Mouse (Mus musculus) bone marrow macrophage, adult 2 months (primary cell): ENCODE measurements around the gene Cd28. TPM values are rescaled to one million over a fixed set of nuclear protein-coding genes. Genes with fewer than 3 reads are reported as not detected.

Source experiments
- H3K27ac ChIP-seq: 2 replicates; pipeline ENCODE4 v1.5.1; 2012; ENCODE audit warnings: low read depth, low read length; ENCODE audit not compliant: insufficient read depth
- H3K4me1 ChIP-seq: 2 replicates; pipeline ENCODE4 v1.6.1; 2012; ENCODE audit warnings: low read length; ENCODE audit not compliant: control insufficient read depth, insufficient read depth
- H3K4me3 ChIP-seq: 2 replicates; pipeline ENCODE4 v1.5.1; 2012; ENCODE audit warnings: mild to moderate bottlenecking, low read length, moderate library complexity; ENCODE audit not compliant: insufficient read depth
- CTCF ChIP-seq: IDR thresholded peaks from 2 replicates; pipeline ENCODE4 v1.5.1; 2012; ENCODE audit warnings: low read depth, mild to moderate bottlenecking, low read length, moderate library complexity
- POLR2A ChIP-seq: IDR thresholded peaks from 2 replicates; pipeline ENCODE4 v1.6.1; 2012; ENCODE audit warnings: mild to moderate bottlenecking, low read depth, low read length, borderline replicate concordance
- polyA plus RNA-seq: library from polyadenylated mRNA; stranded (reverse); fragments of >200 nt; gene quantifications from 2 replicates; pipeline ENCODE4 v1.2.4, GENCODE M21; 2012; ENCODE audit not compliant: missing spikeins, insufficient read depth, insufficient read length

Gene Cd28
- polyA plus RNA-seq, 1 experiment, result 77.5 TPM

DNA sequence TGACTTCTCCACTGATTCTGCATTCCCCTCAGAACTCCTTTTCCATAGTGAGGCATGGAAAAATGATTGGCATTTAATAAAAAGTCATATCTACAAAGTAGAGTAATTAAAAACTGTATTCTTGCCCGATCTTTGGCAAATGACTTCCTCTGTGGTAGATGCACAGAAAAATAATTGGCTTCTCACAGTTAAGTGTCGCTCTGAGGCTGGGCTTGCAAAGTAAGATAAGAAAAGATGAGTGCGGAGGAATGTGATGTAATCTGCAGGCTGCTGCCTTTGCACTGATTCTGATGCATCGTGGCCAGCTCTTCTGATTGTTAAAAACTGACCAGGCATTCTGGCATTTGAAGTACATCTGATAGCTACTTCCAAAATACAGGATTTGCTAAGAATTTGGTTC lies 32.3 kb downstream of the Cd28 start:
- Histone ChIP-seq H3K4me1 (peaks cover 23% of the 10 kb centered on the region), H3K27ac (no peak overlapping the region), H3K4me3 (peak overlapping the region; percentile 37)
- TF ChIP-seq POLR2A, result no peak

DNA sequence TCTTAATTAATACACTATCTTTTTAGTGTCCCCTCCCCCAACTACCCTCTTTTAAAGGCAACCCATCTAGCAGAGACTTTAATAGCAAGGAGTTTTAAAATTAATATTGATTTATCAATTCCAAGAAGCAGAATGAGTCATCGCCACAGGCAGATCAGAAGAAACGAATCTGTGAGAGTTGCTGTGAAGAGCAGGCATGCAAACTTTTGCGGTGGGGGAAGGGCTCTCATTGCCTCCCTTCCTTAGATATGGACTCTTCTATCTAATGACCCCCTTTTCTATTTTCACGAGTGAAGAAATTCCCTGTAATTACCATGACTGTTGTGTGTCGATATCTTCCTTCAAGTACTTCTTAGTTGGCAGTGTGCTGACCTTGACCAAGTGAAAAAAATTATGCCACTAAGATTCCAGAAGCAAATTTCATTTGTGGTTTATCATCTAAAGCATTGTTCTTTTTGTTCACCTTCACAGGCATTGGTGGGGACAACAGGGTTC lies 32.8 kb downstream of the Cd28 start:
- no peak for TF ChIP-seq CTCF
- TF ChIP-seq POLR2A, result no peak
- Histone ChIP-seq H3K27ac (no peak overlapping the region), H3K4me1 (peaks cover 20% of the 10 kb centered on the region), H3K4me3 (peak overlapping the region; percentile 28; the same call in 1 of the 2 replicates)

DNA sequence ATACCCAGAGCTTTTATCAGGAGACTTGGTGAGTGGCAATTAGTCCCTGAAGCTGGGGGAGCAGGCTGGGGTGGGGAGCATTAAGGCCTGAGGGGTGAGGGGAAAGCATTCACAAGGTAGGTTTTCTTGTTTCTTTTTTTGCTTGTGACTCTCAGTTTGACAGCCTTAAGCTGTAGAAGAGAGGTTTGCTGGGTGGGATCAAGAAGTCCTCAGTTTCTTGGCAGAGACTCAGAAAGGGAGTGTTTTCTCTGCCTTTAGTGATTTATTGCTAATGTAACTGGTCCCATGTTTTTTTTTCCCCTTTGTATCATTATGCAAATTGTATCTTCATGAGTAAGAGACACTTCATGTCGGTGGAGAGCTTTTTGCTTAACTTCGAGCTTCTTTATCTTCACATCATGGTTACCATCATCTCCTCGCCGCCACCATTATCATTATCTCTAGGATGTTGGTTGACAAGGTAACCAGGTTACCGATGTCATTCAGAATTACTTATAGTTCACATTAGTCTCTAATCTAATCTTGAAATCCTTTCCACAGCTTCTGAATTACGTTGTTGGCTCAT lies 33.7 kb downstream of the Cd28 start:
- H3K4me3 ChIP-seq, result no peak overlapping the region
- peaks cover 17% of the 10 kb centered on the region for H3K4me1 ChIP-seq
- no peak overlapping the region for H3K27ac ChIP-seq
- TF ChIP-seq CTCF (no peak), POLR2A (no peak)

DNA sequence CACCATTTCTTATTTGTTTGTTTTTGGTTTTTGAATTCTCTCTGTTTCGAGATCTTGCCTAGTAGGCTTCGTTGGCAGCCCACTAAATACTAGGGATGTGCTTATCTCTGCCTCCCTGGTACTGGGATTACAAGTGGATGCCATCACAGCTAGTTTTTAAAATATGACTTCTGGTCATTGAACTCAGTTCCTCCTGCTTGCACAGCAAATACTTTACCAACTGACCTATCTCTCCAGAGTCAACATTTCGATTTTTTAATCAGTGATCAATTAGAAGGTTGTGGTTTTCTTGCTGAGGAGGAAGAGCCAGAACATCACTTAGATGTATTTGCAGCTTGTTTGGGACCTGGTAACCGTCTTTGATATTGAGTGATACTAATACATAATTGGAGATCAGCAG lies 34.4 kb downstream of the Cd28 start:
- Histone ChIP-seq H3K4me1 (peaks cover 16% of the 10 kb centered on the region), H3K27ac (no peak overlapping the region), H3K4me3 (no peak overlapping the region)
- TF ChIP-seq CTCF, result no peak
- TF ChIP-seq POLR2A, result no peak

DNA sequence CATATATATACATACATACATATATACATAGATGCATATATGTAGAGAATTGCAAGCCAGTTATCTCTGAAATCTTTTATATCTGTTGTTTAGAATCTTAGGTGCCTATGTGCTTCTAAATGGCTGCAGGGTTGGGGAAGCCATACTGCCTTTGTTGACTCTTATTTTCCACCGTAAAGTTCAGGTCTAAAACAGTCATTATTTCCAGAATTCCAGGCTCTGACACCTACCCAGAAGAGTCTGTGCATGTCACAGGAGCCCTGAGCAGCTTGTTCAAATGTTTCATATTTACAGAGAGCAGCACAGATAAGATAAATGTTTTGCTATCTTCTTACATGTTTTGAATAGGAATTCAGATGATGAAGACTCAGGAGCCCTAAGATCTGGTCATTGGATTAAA lies 36.4 kb downstream of the Cd28 start:
- Histone ChIP-seq H3K4me3 (no peak overlapping the region), H3K27ac (no peak overlapping the region), H3K4me1 (peaks cover 17% of the 10 kb centered on the region)
- TF ChIP-seq CTCF (no peak), POLR2A (no peak)

DNA sequence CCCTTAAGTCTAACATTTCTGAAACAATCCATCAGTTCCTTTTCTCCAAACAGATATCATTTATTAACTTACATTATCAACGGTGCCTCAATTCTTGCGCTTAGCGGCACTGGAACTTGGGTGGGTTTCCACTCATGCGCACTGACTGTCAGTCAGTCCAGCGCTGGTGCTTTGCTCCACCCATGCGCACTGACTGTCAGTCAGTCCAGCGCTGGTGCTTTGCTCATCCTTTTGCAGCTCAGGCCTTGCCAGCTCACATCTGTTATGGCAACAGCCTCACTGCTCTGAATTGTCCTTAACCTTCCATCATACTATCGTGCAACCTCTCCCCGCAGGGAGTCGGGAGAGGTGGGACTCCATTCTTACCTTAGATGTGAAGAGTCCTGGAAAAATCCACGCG lies 37.4 kb downstream of the Cd28 start:
- H3K27ac ChIP-seq, result no peak overlapping the region
- no peak overlapping the region for H3K4me3 ChIP-seq
- TF ChIP-seq CTCF (no peak), POLR2A (no peak)
- H3K4me1 ChIP-seq, result peaks cover 21% of the 10 kb centered on the region

DNA sequence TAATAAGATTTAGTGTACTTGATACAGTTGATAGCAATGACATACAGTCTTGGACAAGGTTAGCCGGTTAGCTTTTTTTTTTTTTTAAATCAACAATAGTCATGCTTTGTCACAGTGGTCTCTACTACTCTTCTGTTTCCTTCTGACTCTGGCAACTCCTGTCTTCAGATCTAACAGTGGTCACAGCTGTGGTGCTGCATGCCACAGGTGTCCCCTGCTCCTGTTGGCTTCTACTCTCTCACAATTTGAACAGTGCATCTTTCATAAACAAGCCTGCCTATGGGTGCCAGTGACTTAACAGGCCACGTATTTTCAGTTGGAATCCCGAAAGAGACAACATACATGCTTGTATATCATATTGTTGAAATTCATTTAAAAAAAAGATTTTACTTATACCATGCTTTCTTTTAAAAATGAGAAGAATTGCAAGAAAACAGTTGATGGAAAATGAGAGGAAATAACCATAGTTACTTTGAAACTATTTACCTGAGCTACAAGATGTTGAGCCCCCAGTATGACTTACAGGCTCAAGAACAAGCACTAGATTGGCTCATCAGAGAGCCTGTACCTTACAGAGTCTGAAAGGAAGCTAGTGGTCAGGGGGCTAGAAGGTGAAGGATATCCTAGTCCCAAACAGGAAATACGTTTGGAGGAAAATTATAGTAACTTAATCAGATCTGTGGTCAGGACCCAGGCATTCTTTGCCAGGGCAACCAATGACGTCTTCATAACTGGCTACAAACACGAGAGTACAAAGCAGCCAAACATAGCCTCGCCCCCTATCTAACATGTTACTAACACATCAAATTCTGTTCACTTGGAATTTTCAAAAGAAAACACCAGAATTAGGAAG lies 39.0 kb downstream of the Cd28 start:
- no peak overlapping the region for H3K27ac ChIP-seq
- H3K4me1 ChIP-seq, result peaks cover 17% of the 10 kb centered on the region
- TF ChIP-seq POLR2A (no peak), CTCF (no peak)
- H3K4me3 ChIP-seq, result no peak overlapping the region

DNA sequence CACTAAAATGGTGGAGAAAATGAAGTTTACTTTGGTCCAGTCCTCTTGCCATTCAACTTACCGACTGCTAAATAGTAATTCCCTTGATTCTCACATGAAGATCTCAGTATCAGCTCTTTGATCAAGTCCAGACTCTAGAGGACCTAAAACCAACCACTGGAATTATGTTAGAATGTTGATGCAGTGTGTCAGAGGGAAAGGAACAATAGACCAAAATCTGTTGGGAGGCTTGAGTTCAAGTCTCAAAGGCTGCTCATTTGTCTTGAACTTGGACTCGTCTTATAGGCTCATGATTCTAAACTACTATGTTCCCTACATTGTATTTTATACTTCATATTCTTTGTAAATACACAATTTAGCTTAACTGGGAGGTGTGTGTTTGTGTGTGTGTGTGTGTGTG lies 41.0 kb downstream of the Cd28 start:
- no peak overlapping the region for H3K27ac ChIP-seq

DNA sequence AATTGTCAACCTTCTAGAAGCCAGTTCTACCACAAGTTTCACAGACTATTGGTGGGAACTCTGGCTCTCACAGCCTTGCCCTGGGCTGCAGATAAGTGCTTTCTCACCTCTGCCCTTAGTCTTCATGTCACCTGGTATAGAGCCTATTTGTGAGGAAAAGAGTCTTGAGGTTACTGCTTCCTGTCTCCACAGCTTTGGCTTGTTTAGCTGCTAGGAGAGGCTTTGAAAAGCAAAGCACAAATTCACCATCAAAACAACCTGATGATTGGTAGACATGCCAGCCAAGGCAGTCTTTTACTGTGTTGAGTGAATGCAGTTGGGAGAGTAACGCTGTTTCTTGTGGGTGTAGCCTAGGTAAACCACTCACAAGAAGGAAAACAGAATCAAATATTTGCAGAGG lies 41.6 kb downstream of the Cd28 start:
- TF ChIP-seq CTCF, result no peak
- no peak for TF ChIP-seq POLR2A
- Histone ChIP-seq H3K4me3 (no peak overlapping the region), H3K4me1 (peaks cover 15% of the 10 kb centered on the region), H3K27ac (no peak overlapping the region)

More for the DNA sequence above, 41.0 kb downstream of the Cd28 start:
- Histone ChIP-seq H3K4me3 (no peak overlapping the region), H3K4me1 (peaks cover 15% of the 10 kb centered on the region)
- no peak for TF ChIP-seq CTCF

DNA sequence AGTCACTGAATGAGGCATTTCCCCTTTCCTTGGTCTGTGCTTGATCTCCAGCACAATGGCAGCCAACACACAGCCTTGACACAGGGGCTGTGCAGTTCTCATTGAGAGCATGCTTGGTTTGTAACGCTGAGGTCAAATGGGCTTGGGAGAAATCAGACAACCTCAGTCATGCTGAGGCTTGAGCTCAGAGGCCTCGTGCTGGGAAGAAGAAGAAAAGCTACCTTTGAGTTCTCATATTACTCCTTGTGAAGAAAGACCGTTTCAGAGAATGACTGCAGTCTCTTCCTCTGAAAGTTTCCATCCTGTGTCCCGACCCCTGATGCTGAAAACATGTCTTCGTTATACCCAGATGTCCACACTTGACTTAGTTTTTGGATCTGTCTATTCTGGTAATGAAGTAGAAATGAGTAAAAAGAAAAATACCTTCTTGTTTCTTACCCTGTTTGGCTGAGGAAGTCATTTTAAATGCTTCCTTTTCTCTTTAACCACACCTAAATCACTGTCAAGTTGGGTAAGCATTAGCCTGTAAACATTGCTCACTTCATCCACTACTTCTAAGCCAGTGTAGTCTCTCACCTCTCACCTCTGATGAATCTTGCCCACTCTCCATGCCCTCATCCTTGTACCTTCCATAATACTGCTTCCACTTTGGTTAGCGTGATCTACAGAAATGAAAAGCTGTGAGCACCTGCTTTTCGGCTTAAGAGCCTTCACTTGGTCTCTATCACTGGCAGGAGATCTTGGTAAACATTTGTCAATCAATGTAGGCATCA lies 43.1 kb downstream of the Cd28 start:
- H3K4me1 ChIP-seq, result peaks cover 15% of the 10 kb centered on the region
- H3K4me3 ChIP-seq, result no peak overlapping the region
- no peak overlapping the region for H3K27ac ChIP-seq
- TF ChIP-seq CTCF (no peak), POLR2A (no peak)
